Mouse (Mus musculus): ENCODE data around the gene Rps27rt.
"Not testable (repeated sequence)": the region's sequence is repeated elsewhere in the genome, so short reads cannot be mapped to it uniquely, and the experiment has no call there.

DNA sequence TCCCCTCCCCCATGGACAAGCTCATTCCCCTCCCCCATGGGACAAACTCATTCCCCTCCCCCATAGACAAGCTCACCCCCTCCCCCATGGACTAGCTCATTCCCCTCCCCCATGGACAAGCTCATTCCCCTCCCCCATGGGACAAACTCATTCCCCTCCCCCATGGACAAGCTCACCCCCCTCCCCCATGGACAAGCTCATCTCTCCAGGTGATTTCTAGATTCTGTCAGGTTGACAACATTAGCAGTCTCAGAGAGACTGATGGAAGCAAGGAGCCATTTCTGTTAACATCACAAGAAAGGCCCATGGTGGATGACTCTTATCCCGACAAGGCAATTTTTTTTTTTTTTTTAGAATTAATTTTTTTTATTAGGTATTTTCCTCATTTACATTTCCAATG, 48.5 kb upstream of the Rps27rt start:
- TF ChIP-seq POLR2A (IDR thresholded peaks at IDR 0.05; ENCODE audit: low read depth, low read length); CTCF (IDR thresholded peaks at IDR 0.05; ENCODE audit: extremely low read depth, insufficient read depth, insufficient read length, insufficient replicate concordance): not testable (repeated sequence)
